Mouse (Mus musculus): ENCODE measurements around the gene Ints1. TPM values are rescaled to one million over a fixed set of nuclear protein-coding genes. Genes with fewer than 3 reads are reported as not detected.
"Not testable (repeated sequence)": the region's sequence is repeated elsewhere in the genome, so short reads cannot be mapped to it uniquely, and the experiment has no call there.

Ints1 gene
- polyA plus RNA-seq, 1 experiment, result 15.5 TPM

- Histone ChIP-seq H3K4me3 (ENCODE audit: insufficient read depth, low read depth, low read length) (no peak overlapping the region), H3K4me1 (ENCODE audit: control insufficient read depth, insufficient read depth, insufficient read length, low read length) (no peaks in the 10 kb centered on the region), H3K27ac (replicated peaks; ENCODE audit: low read depth, low read length) (no peak overlapping the region)
Measured at GRCm38 (mm10) chr5:139749413-139750125, 25.9 kb downstream of the Ints1 start.

- Histone ChIP-seq H3K4me1 (ENCODE audit: control insufficient read depth, insufficient read depth, insufficient read length, low read length) (no peaks in the 10 kb centered on the region), H3K27ac (replicated peaks; ENCODE audit: low read depth, low read length) (no peak overlapping the region), H3K4me3 (ENCODE audit: insufficient read depth, low read depth, low read length) (no peak overlapping the region)
Measured at GRCm38 (mm10) chr5:139745771-139746170, 29.7 kb downstream of the Ints1 start.

- H3K4me1 ChIP-seq (ENCODE audit: control insufficient read depth, insufficient read depth, insufficient read length, low read length); H3K27ac ChIP-seq (replicated peaks; ENCODE audit: low read depth, low read length); H3K4me3 ChIP-seq (ENCODE audit: insufficient read depth, low read depth, low read length): not testable (repeated sequence)
Measured at GRCm38 (mm10) chr5:139742640-139743039, 32.8 kb downstream of the Ints1 start.

GRCm38 (mm10) chr5:139738592-139739315 lies 36.7 kb downstream of the Ints1 start:
- H3K27ac ChIP-seq (replicated peaks; ENCODE audit: low read depth, low read length), result no peak overlapping the region
- no peak overlapping the region for H3K4me3 ChIP-seq (ENCODE audit: insufficient read depth, low read depth, low read length)
- H3K4me1 ChIP-seq (ENCODE audit: control insufficient read depth, insufficient read depth, insufficient read length, low read length), result peaks cover 16% of the 10 kb centered on the region

- no peak overlapping the region for H3K27ac ChIP-seq (replicated peaks; ENCODE audit: low read depth, low read length)
- H3K4me3 ChIP-seq (ENCODE audit: insufficient read depth, low read depth, low read length), result no peak overlapping the region
- peaks cover 18% of the 10 kb centered on the region for H3K4me1 ChIP-seq (ENCODE audit: control insufficient read depth, insufficient read depth, insufficient read length, low read length)
Measured at GRCm38 (mm10) chr5:139737841-139738591, 37.5 kb downstream of the Ints1 start.

GRCm38 (mm10) chr5:139736504-139736940 lies 39.0 kb downstream of the Ints1 start:
- H3K4me3 ChIP-seq (ENCODE audit: insufficient read depth, low read depth, low read length), result peak overlapping the region; percentile 34
- peaks cover 22% of the 10 kb centered on the region for H3K4me1 ChIP-seq (ENCODE audit: control insufficient read depth, insufficient read depth, insufficient read length, low read length)
- H3K27ac ChIP-seq (replicated peaks; ENCODE audit: low read depth, low read length), result peak overlapping the region; percentile 51

- Histone ChIP-seq H3K27ac (replicated peaks; ENCODE audit: low read depth, low read length) (peak within 1 kb of the TSS; percentile 51), H3K4me1 (ENCODE audit: control insufficient read depth, insufficient read depth, insufficient read length, low read length) (peaks cover 26% of the 10 kb centered on the region), H3K4me3 (ENCODE audit: insufficient read depth, low read depth, low read length) (peak within 1 kb of the TSS; percentile 59)
Measured at GRCm38 (mm10) chr5:139735677-139736503, 39.6 kb downstream of the Ints1 start, which contains the start of gene Micall2. TSS of gene Micall2 (minus strand) at chr5:139736336.

GRCm38 (mm10) chr5:139734746-139735145 lies 40.7 kb downstream of the Ints1 start:
- Histone ChIP-seq H3K4me1 (ENCODE audit: control insufficient read depth, insufficient read depth, insufficient read length, low read length) (peaks cover 26% of the 10 kb centered on the region), H3K27ac (replicated peaks; ENCODE audit: low read depth, low read length) (peak overlapping the region; percentile 25), H3K4me3 (ENCODE audit: insufficient read depth, low read depth, low read length) (peak overlapping the region; percentile 59)

- Histone ChIP-seq H3K4me3 (ENCODE audit: insufficient read depth, low read depth, low read length) (no peak overlapping the region), H3K27ac (replicated peaks; ENCODE audit: low read depth, low read length) (peak overlapping the region; percentile 64), H3K4me1 (ENCODE audit: control insufficient read depth, insufficient read depth, insufficient read length, low read length) (peaks cover 26% of the 10 kb centered on the region)
Measured at GRCm38 (mm10) chr5:139734016-139734415, 41.5 kb downstream of the Ints1 start.

GRCm38 (mm10) chr5:139732634-139733107 lies 42.8 kb downstream of the Ints1 start:
- Histone ChIP-seq H3K27ac (replicated peaks; ENCODE audit: low read depth, low read length) (peak overlapping the region; percentile 92), H3K4me3 (ENCODE audit: insufficient read depth, low read depth, low read length) (peak overlapping the region; percentile 37), H3K4me1 (ENCODE audit: control insufficient read depth, insufficient read depth, insufficient read length, low read length) (peaks cover 26% of the 10 kb centered on the region)

- Histone ChIP-seq H3K4me3 (ENCODE audit: insufficient read depth, low read depth, low read length) (peak overlapping the region; percentile 12; the same call in 1 of the 2 replicates), H3K4me1 (ENCODE audit: control insufficient read depth, insufficient read depth, insufficient read length, low read length) (peaks cover 28% of the 10 kb centered on the region), H3K27ac (replicated peaks; ENCODE audit: low read depth, low read length) (peak overlapping the region; percentile 68)
Measured at GRCm38 (mm10) chr5:139730712-139731486, 44.6 kb downstream of the Ints1 start.

GRCm38 (mm10) chr5:139727261-139727660 lies 48.2 kb downstream of the Ints1 start:
- no peak overlapping the region for H3K27ac ChIP-seq (replicated peaks; ENCODE audit: low read depth, low read length)
- H3K4me1 ChIP-seq (ENCODE audit: control insufficient read depth, insufficient read depth, insufficient read length, low read length), result peaks cover 27% of the 10 kb centered on the region
- H3K4me3 ChIP-seq (ENCODE audit: insufficient read depth, low read depth, low read length), result no peak overlapping the region

- peaks cover 23% of the 10 kb centered on the region for H3K4me1 ChIP-seq (ENCODE audit: control insufficient read depth, insufficient read depth, insufficient read length, low read length)
- no peak overlapping the region for H3K27ac ChIP-seq (replicated peaks; ENCODE audit: low read depth, low read length)
- no peak overlapping the region for H3K4me3 ChIP-seq (ENCODE audit: insufficient read depth, low read depth, low read length)
Measured at GRCm38 (mm10) chr5:139726186-139726585, 49.3 kb downstream of the Ints1 start.

Measured in brown adipose tissue, adult 24 weeks (tissue).